Mouse (Mus musculus) liver, adult (tissue): ENCODE results near the gene Ap5s1.

Experiments
- GATA4 ChIP-seq: IDR thresholded peaks from 2 replicates; pipeline ENCODE4 v1.6.1; 2014; ENCODE audit warnings: mild to moderate bottlenecking, low read length; ENCODE audit not compliant: insufficient replicate concordance

The Ap5s1 gene

DNA sequence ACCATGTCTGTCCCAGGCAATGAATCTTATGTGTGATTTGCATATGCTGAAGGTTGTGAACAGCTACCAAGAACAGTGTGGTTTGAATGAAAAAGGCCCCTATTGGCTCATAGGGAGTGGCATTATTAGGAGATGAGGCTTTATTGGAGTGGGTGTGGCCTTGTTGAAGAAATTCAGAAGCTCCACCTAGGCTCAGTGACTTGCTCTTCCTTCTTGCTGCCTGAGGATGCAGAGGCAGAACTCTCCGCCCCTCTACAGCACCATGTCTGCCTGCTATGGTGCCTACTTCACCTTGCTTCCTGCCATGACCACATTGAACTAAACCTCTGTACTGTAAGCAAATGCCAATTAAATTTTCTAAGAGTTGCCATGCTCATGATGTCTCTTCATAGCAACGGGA, 25.7 kb downstream of the Ap5s1 start:
- TF ChIP-seq GATA4 = no peak

DNA sequence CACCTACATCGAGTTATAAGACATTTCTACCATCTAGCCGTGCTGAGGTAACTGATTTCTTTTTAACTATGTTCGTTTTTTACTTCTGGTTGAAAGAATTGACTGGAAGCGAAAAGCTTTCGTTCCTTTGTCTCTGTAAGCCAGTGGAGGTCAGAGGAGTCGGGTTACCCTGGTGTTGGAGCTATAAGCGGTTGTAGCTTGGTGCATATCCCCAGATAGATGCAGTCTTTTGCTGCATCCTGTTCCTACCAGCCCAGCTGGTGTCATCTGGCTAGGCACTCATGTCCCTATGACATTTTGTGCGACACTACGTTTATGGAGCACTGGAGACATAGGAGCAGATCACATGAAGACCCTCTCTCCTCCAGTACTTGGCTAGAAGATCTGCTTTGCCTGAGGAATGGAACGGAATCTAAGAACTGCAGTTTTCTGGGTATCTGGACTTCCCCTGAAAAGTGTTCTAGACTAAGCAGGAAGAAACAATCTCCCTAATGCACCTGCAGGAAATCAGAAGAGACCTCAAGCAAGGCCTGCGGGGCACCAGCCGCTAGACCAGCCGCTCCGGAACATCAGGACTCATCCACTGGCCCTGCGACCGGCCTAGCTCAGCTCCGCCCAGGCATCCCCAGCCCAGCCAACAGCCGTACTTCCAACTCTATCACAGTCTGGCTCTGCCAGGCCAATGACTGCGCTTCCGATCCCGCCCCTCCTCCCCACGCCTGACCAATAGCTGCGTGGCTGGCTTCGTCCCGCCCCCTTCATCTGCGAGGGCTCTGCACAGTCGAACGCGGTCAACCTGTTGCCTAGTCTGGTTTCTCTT, 26.6 kb downstream of the Ap5s1 start, which contains the start of gene Mavs:
Gene Mavs (plus strand): TSS at position 757 of the 820 bp plus-strand sequence.
- peak; percentile 50; the same call in 1 of the 2 replicates for TF ChIP-seq GATA4

DNA sequence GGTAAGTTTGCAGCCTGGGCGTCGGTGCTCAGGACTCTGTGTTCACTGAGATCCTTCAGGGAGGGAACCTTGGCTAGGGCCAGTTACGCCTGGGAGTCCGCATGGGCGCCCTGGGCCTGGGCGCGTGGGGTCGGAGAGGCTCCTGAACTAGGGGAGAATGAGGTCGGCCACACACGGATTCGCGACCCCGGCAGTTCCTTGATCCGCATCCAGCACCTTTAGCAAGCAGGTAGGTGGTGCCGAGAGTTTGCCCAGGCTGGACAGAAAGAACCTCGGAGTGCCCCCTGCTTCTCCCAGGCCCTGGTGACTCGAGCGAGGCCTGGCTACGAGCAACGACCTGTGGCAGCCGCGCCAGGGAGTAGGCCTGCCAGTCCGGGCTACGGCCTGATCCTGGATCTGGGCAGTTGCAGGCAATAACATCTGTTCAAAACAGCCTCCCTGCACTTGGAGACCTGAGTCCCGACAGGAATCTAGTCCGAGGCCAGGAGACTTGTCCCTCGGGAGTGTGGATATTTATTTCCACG, 27.3 kb downstream of the Ap5s1 start:
- no peak for TF ChIP-seq GATA4

DNA sequence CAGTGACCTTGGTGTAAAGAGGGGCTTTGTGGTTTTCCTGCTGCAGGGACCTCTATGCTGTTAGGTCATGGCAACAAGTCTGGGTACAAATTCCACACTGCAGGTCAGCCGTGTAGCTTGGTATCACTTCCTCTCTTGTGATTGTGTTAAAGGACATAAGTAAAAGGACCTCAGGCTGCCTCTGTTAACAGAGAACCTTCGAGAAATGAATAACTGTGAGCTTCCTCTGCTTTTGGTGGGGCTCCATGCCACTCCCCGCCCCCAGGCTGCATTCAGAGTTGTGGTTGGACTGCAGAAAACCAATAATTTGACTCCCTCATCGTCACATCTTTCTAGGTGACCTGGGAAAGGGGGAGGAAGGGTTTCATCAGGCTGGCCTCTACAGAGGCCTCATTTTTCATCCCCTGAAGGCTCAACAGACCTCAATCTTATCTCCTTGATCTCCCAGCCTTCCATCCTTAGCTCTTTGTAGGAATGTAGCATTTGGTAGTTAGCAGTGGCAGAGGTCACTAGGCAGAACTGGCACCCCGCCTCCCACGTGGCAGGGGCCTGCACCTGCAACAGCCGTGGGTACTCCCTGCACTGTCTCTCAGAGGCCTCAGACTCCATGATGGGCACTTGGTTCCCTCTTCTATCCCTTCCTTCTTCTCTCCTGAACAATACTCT, 28.2 kb downstream of the Ap5s1 start:
- TF ChIP-seq GATA4 = peak; percentile 42; the same call in 1 of the 2 replicates

DNA sequence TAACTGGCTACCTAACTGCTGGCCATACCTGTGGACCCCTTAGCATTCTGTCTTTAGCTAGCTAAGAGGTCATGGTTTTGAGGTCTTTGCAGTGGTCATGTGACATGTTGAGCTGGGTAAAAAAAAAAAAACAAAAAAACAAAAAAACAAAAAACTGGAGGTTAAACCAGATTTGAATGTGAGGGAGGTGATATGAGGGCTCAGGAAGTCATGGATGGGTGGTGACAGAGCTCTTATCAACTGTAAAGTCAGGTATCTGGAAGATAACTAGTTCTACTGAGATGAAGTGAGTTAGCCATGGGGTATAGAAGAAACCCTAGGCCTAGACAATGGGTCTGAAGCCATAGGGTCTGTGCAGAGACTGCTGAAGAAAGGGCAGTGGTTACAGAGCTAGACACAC, 35.3 kb downstream of the Ap5s1 start:
- no peak for TF ChIP-seq GATA4

DNA sequence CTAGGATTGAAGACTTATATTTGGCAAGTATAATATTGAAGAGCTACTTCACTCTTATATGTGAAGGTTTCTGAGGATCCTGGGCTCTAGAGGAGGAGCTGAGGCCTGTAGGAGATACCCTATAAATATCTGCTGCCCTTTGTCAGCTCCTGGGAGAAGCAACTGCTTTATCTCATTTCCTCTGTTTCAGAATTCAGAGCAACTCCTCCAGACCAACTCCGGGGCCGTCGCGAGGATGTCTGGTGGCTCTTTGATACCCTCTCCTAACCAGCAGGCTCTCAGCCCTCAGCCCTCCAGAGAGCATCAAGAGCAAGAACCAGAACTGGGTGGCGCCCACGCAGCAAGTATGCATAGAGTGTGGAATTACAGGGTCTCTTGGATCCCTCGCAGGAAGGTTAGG, 36.1 kb downstream of the Ap5s1 start:
- peak; percentile 73; the same call in 1 of the 2 replicates for TF ChIP-seq GATA4

DNA sequence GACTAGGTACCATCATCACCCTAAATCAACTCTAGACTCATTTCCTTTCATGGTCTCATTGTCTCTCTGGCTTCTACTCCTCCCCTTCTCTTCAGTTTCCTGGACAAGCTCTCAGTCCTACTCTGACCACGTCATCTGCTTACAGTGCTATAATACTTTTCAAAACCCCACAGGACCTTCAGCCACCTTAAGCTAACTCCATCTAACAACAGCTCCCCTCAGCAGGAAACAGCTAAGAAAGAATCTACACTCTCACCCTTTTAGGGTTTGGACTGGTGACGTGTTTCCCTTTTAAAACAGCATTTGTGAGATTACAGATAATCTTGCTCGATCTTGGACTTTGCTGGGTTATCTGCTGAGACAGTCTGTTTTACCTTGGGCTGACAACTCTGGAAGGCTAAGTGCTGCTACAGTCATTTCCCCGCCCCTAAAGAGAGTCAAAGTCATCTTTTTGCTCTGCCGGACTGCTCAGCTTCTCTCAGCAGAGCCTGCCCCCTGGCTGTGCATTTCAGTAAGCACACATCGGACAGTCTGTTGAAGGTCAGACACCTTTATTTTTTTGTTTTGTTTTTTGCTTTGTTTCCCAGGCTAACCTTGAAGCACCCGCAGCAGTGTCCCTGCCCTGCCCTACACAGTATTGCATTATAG, 46.9 kb downstream of the Ap5s1 start:
- no peak for TF ChIP-seq GATA4

DNA sequence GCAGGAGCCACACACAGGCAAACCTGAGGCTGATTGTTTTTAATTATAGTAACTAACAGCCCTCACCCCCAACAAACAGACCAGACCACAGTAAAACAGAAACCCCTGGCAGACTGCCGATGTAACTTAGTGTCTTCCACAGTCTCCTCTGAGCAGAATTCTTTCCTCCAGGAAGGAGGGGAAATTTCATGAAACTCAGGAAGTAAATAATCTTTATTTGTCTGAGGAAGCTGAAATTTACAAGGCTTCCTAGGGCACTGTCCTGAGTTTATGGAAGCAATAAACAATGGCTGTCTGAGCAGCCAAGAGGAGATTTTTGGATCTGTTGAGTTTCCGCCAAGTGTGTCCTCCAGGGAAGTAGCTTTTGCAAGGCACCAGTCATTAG, 47.4 kb downstream of the Ap5s1 start:
- TF ChIP-seq GATA4 = no peak; the same call in 1 of the 2 replicates

DNA sequence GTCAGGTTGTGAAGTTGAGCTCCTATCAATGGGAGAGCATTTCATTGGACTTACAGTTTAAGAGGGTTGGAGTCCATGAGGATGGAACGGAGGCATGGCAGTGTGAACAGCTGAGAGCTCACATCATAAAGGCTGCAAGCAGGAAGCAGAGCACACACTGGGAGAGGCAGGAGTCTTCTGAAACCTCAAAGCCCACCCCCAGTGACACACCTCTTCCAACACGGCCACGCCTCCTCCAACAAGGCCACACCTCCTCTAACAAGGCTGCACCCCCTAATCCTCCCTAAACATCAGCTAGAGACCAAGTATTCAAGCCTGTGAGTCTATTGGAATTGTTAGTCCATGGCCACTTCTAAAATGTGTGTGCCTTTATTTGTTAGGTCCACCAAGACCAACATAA, 48.9 kb downstream of the Ap5s1 start:
- no peak for TF ChIP-seq GATA4

DNA sequence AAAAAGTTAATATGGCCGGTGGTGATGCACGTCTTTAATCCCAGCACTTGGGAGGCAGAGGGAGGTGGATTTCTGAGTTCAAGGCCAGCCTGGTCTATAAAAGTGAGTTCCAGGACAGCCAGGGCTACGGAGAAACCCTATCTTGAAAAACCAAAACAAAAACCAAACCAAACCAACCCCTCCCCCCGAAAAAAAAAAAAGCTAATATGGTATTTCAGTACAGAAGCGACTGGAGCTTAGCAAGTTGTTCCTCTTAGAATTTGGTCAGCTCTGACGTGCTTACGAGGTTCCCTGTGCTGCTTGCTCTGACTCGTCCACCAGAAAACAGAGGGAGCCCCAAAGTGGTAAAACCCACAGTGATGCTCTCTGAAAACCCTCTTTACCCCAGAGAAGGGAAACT, 51.8 kb downstream of the Ap5s1 start:
- no peak for TF ChIP-seq GATA4

DNA sequence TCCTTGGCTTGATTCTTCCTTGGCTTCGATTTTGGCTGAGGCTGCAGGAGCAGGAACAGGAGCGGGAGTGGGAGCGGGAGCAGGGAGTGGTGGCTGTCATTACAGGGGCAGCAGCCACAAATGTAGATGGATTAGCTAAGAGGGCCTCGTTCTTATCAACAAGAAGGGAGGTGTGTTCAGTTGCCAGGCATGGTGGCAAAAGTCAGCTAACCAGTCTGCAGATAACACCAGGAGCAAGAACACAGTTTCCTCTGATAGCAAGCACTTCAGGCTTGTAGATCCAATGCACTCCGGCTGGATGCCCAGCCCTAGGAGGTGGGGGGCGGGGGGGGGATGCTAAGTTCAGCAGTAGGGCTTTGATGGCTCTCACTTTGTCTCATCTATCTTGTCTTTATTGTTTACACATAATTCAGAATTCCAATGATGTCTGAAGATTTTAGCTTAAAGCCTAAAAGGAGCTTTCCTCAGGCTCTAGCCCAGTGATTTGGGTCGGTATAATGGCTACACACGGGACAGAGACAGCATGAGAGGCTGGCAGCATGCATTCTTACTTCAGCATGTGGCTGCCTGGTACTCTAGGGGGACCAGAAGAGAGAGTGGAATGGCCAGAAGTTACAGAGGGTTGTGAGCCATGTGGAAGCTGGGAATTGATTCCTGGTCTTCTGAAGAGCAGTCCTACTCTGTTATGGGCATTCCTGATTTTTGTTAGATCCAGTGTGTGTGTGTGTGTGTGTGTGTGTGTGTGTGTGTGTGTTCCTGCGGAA, 53.8 kb downstream of the Ap5s1 start:
- no peak for TF ChIP-seq GATA4

DNA sequence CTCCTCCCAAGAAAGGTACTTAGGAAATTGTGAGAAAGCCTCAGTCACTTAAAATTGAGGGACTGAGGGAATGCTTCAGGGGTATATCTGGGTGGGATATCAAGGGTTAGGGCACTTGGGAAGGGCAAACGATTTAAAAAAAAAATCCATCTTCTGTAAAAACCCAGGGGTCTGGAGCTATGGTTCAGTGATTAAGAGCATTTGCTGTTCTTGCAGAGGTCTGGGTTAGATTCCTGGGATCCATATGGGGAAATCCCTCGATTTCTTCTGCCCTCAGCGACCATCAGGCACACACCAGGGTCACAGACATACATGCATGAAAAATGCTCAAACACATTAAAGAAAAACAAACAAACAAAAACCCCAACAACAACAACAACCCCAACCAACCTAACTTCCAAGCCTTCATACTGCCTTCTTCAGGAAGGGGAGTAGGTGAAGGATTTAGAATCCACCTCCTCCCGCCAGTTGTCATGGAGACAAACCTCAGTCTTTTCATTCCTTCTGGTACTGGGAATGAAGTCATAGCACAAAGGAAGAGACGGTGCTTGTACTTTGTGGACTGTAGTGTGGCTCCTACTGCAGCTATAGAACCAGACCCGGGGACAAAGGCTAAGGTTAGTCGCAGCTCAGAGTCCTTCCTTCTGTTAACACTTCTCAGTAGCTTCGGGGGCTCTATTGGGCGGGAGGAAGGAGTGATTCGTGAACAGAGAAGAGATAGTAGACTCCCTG, 54.8 kb downstream of the Ap5s1 start:
- TF ChIP-seq GATA4 = no peak

DNA sequence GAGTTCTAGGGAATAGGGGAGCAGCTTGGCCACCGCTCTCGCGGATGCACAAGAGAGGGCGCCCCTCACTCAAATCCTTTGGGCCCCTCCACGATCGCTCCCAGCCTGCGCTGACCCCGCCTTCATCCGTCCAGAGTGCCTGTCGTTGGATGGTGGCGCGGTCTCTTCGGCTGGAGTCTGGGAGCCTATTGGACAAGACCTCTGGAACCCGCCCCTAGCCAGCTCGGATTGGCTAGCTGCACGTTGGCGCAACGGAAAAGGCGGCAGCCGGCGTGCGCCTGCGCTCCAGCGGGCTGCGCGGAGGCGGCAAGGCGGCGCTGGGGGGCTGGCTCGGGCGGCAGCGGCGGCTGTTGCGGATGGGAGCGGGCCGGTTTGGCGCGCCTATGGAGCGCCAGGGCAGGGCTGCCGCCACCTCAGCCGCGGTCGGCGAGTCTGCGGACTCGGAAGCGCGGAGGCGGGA, 55.4 kb downstream of the Ap5s1 start, which contains the start of gene Pank2:
Gene Pank2 (plus strand): TSS at position 283 of the 460 bp plus-strand sequence.
- TF ChIP-seq GATA4 = no peak
